Mouse (Mus musculus): ENCODE data around the gene Ncoa1.

DNA sequence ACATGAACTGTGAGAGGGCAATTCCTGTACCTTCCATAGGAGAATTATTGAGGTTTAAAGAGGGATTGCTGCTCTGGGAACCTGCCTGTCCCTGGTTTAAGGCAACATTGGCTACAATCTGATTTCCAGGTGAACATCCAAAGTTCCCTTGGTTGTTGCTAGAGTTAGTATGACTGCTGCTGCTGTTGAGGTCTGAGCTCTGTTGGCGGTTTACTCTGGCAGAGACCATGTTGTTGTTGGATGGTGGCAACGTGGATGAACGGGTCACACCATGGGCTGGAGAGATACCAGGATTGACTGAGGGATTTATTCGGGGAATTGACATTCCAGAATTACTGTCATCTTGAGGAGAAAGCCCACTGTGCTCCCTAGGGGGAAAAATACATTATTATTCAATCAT lies 181.1 kb downstream of the Ncoa1 start:
- TF ChIP-seq CTCF (IDR thresholded peaks at IDR 0.05; ENCODE audit: low read depth): no peak
- TF ChIP-seq EP300 (IDR thresholded peaks at IDR 0.05; ENCODE audit: low read depth): no peak

All from liver, embryonic 14.5 days (tissue).